Mouse (Mus musculus) testis, adult 2 months (tissue): ENCODE data around the gene 2610028H24Rik. TPM values are rescaled to one million over a fixed set of nuclear protein-coding genes. Genes with fewer than 3 reads are reported as not detected.

Experiments used
- H3K27ac ChIP-seq: fragments of 200-500 bp; 2 replicates; pipeline ENCODE4 v1.5.1; 2012; ENCODE audit warnings: low read depth, low read length; ENCODE audit not compliant: control insufficient read depth, insufficient read depth
- H3K27me3 ChIP-seq: fragments of 200-500 bp; 2 replicates; pipeline ENCODE4 v1.6.1; 2012; ENCODE audit warnings: mild to moderate bottlenecking, low read length, moderate library complexity; ENCODE audit not compliant: control insufficient read depth, insufficient read depth
- H3K36me3 ChIP-seq: fragments of 200-500 bp; 2 replicates; pipeline ENCODE4 v1.6.1; 2012; ENCODE audit warnings: mild to moderate bottlenecking, low read length; ENCODE audit not compliant: control insufficient read depth, insufficient read depth
- H3K4me1 ChIP-seq: fragments of 200-500 bp; 2 replicates; pipeline ENCODE4 v1.6.1; 2012; ENCODE audit warnings: low read length; ENCODE audit not compliant: control insufficient read depth, insufficient read depth
- H3K4me3 ChIP-seq: fragments of 200-500 bp; 2 replicates; pipeline ENCODE4 v1.5.1; 2012; ENCODE audit warnings: low read depth, mild to moderate bottlenecking, low read length, moderate library complexity, mixed read lengths; ENCODE audit not compliant: control insufficient read depth
- CTCF ChIP-seq: fragments of 200-500 bp; IDR thresholded peaks from 2 replicates; pipeline ENCODE4 v1.5.1; 2012; ENCODE audit warnings: low read depth, mild to moderate bottlenecking, inconsistent platforms, low read length, moderate library complexity; ENCODE audit not compliant: control insufficient read depth, insufficient read depth, insufficient replicate concordance
- POLR2A ChIP-seq: fragments of 200-500 bp; IDR thresholded peaks from 2 replicates; pipeline ENCODE4 v1.6.1; 2012; ENCODE audit warnings: low read depth, mild to moderate bottlenecking, inconsistent platforms, low read length, moderate library complexity; ENCODE audit not compliant: control insufficient read depth
- polyA plus RNA-seq: library from polyadenylated mRNA; depleted of rRNA; stranded (reverse); fragments of >200 nt; gene quantifications from 2 replicates; pipeline ENCODE4 v1.2.3, GENCODE M21; 2012; rRNA removed

2610028H24Rik gene
- polyA plus RNA-seq, result 0.23 and 0.47 TPM in 2 replicates

GRCm38 (mm10) chr10:76448851-76449250 lies at the start of gene 2610028H24Rik:
Gene 2610028H24Rik, plus strand, starts transcription at chr10:76449081.
- Histone ChIP-seq H3K27me3 (no peaks in the 10 kb centered on the region), H3K4me1 (no peaks in the 10 kb centered on the region; the same call in 1 of the 2 replicates), H3K27ac (no peak within 1 kb of the TSS), H3K36me3 (no peaks in the 10 kb centered on the region), H3K4me3 (no peak within 1 kb of the TSS)
- no peak for TF ChIP-seq POLR2A
- TF ChIP-seq CTCF, result no peak

GRCm38 (mm10) chr10:76408520-76408919 lies 40.4 kb upstream of the 2610028H24Rik start:
- H3K4me3 ChIP-seq, result no peak overlapping the region
- no peak for TF ChIP-seq CTCF
- no peak for TF ChIP-seq POLR2A
- no peaks in the 10 kb centered on the region for H3K27me3 ChIP-seq
- no peaks in the 10 kb centered on the region for H3K4me1 ChIP-seq
- peaks cover 5% of the 10 kb centered on the region for H3K36me3 ChIP-seq
- no peak overlapping the region for H3K27ac ChIP-seq

- TF ChIP-seq POLR2A, result no peak
- no peak for TF ChIP-seq CTCF
- no peak overlapping the region for H3K27ac ChIP-seq
- H3K27me3 ChIP-seq, result no peaks in the 10 kb centered on the region
- 0 out of 2 replicates have a peak, but pooled peaks cover 2% of the 10 kb centered on the region for H3K4me1 ChIP-seq
- H3K4me3 ChIP-seq, result no peak overlapping the region
- H3K36me3 ChIP-seq, result peaks cover 6% of the 10 kb centered on the region
Measured at GRCm38 (mm10) chr10:76416811-76417210, 32.1 kb upstream of the 2610028H24Rik start.

GRCm38 (mm10) chr10:76425674-76426073 lies 23.2 kb upstream of the 2610028H24Rik start:
- Histone ChIP-seq H3K27me3 (no peaks in the 10 kb centered on the region), H3K4me3 (no peak overlapping the region), H3K36me3 (peaks cover 10% of the 10 kb centered on the region), H3K4me1 (no peaks in the 10 kb centered on the region), H3K27ac (no peak overlapping the region)
- TF ChIP-seq CTCF (no peak), POLR2A (no peak)

- Histone ChIP-seq H3K27me3 (no peaks in the 10 kb centered on the region), H3K4me3 (no peak overlapping the region), H3K36me3 (peaks cover 9% of the 10 kb centered on the region), H3K27ac (no peak overlapping the region), H3K4me1 (no peaks in the 10 kb centered on the region)
- TF ChIP-seq POLR2A (no peak), CTCF (no peak)
Measured at GRCm38 (mm10) chr10:76433925-76434324, 15.0 kb upstream of the 2610028H24Rik start.

- H3K4me1 ChIP-seq, result peaks cover 12% of the 10 kb centered on the region
- TF ChIP-seq CTCF (no peak), POLR2A (no peak)
Measured at GRCm38 (mm10) chr10:76439107-76439890, 9.6 kb upstream of the 2610028H24Rik start.

GRCm38 (mm10) chr10:76440281-76440680 lies 8.6 kb upstream of the 2610028H24Rik start, which contains the start of gene AC141477.1:
Gene AC141477.1, minus strand, starts transcription at chr10:76440444.
- no peaks in the 10 kb centered on the region for H3K27me3 ChIP-seq
- TF ChIP-seq CTCF, result no peak
- TF ChIP-seq POLR2A, result no peak
- peak within 1 kb of the TSS; percentile 99 for H3K4me3 ChIP-seq
- H3K4me1 ChIP-seq, result peaks cover 12% of the 10 kb centered on the region
- peak within 1 kb of the TSS; percentile 71 for H3K27ac ChIP-seq
- peaks cover 5% of the 10 kb centered on the region; the same call in 1 of the 2 replicates for H3K36me3 ChIP-seq

More at GRCm38 (mm10) chr10:76439107-76439890, 9.6 kb upstream of the 2610028H24Rik start:
- no peak overlapping the region for H3K4me3 ChIP-seq
- no peak overlapping the region for H3K27ac ChIP-seq
- peaks cover 5% of the 10 kb centered on the region; the same call in 1 of the 2 replicates for H3K36me3 ChIP-seq
- H3K27me3 ChIP-seq, result no peaks in the 10 kb centered on the region
